Mouse (Mus musculus): Measurements from ENCODE around the gene Eif4a2.

- no peak for TF ChIP-seq CTCF (conservative IDR thresholded peaks at IDR 0.05; ENCODE audit: low read length)
- peak; percentile 97 for TF ChIP-seq NANOG (IDR thresholded peaks at IDR 0.05; ENCODE audit: borderline replicate concordance, low read length)
- no peak for TF ChIP-seq POU5F1 (IDR thresholded peaks at IDR 0.05; ENCODE audit: borderline replicate concordance, low read length)
Measured at GRCm38 (mm10) chr16:23154261-23154660, 47.0 kb downstream of the Eif4a2 start.

All from E14TG2a.4 (cell line).